10 mouse cellular contexts compared by ENCODE assay signal in genomic region chr7:70718149-70718765, GRCm38 (mm10).
A peak's percentile ranks its signal among the peaks of the same experiment; 100 is the strongest.
DNase-seq lines count a peak whose midpoint lies in the region; ATAC-seq and TF ChIP-seq lines count a peak whose summit lies in the region.
"Had no signal": no experiment of that assay in that cellular context is flagged by ENCODE, and none has a peak within 500 bp of the region (broad histone marks: within the 10 kb centered on the region; RNA-seq: fewer than 3 reads in every experiment).

No protein-coding gene starts in this region.

- no peak overlapping the region for H3K9ac ChIP-seq in hindbrain, embryonic 15.5 days
- no peak overlapping the region for H3K9ac ChIP-seq in hindbrain, embryonic 13.5 days
- H3K9ac ChIP-seq in lung, embryonic 14.5 days: 0 out of 2 replicates have a peak overlapping the region, but pooled peaks have one; percentile 1
- H3K9ac ChIP-seq: liver, embryonic 12.5 days had no signal

- intact Hi-C loops in left cerebral cortex, postnatal 36 days (cut with DNase I): no loop called here

- no peaks in the 10 kb centered on the region for H3K9me3 ChIP-seq in hindbrain, embryonic 15.5 days
- no peaks in the 10 kb centered on the region for H3K9me3 ChIP-seq in hindbrain, embryonic 13.5 days
- H3K9me3 ChIP-seq in lung, embryonic 14.5 days (ENCODE audit: low read depth, low read length): no peaks in the 10 kb centered on the region
- H3K9me3 ChIP-seq: liver, embryonic 12.5 days had no signal

- 64% methylated on average over 18 of the region's 18 CpGs for WGBS in hindbrain, embryonic 15.5 days
- 73% methylated on average over 18 of the region's 18 CpGs for WGBS in hindbrain, embryonic 13.5 days
- WGBS in lung, embryonic 14.5 days: 34% methylated on average over 18 of the region's 18 CpGs

- ATAC-seq in hindbrain, embryonic 15.5 days (ENCODE audit: low FRiP score, low read depth): no peak
- no peak for ATAC-seq in hindbrain, embryonic 13.5 days (ENCODE audit: low FRiP score)
- ATAC-seq in lung, embryonic 14.5 days (ENCODE audit: insufficient read depth): peak; percentile 62
- ATAC-seq: liver, embryonic 12.5 days had no signal

- H3K4me3 ChIP-seq in hindbrain, embryonic 15.5 days: no peak overlapping the region
- H3K4me3 ChIP-seq in hindbrain, embryonic 13.5 days: no peak overlapping the region
- no peak overlapping the region for H3K4me3 ChIP-seq in lung, embryonic 14.5 days (ENCODE audit: low read depth, low read length)
- H3K4me3 ChIP-seq: liver, embryonic 12.5 days; myocyte had no signal

- H3K4me1 ChIP-seq in hindbrain, embryonic 15.5 days (replicated peaks): 0 out of 2 replicates have a peak, but pooled peaks cover 3% of the 10 kb centered on the region
- H3K4me1 ChIP-seq in hindbrain, embryonic 13.5 days (replicated peaks): no peaks in the 10 kb centered on the region
- peaks cover 16% of the 10 kb centered on the region for H3K4me1 ChIP-seq in lung, embryonic 14.5 days (ENCODE audit: insufficient read depth)
- H3K4me1 ChIP-seq: liver, embryonic 12.5 days had no signal

- H3K27ac ChIP-seq in hindbrain, embryonic 15.5 days (replicated peaks): no peak overlapping the region
- no peak overlapping the region for H3K27ac ChIP-seq in hindbrain, embryonic 13.5 days
- peak overlapping the region; percentile 14; the same call in 1 of the 2 replicates for H3K27ac ChIP-seq in lung, embryonic 14.5 days (ENCODE audit: low read depth)
- H3K27ac ChIP-seq: liver, embryonic 12.5 days had no signal

- peak; percentile 8 to 21 for DNase-seq in adrenal gland, adult 18-20 months (ENCODE audit: low spot score in 2 of 2)
- peak; percentile 36 to 67 for DNase-seq in adrenal gland, postnatal 36 days
- peak; percentile 84 for DNase-seq in lung, embryonic 14.5 days
- DNase-seq in T-cell, adult 2 months (ENCODE audit: low spot score): no peak
- DNase-seq in left cerebral cortex, postnatal 36 days (ENCODE audit: low spot score in 2 of 2): no peak
- DNase-seq in left cerebral cortex, adult 18-20 months (ENCODE audit: low spot score in 2 of 2): no peak

- no peaks in the 10 kb centered on the region for H3K36me3 ChIP-seq in hindbrain, embryonic 15.5 days
- no peaks in the 10 kb centered on the region for H3K36me3 ChIP-seq in hindbrain, embryonic 13.5 days
- no peaks in the 10 kb centered on the region for H3K36me3 ChIP-seq in lung, embryonic 14.5 days (ENCODE audit: insufficient read depth)
- H3K36me3 ChIP-seq: liver, embryonic 12.5 days had no signal

- no peak for TF ChIP-seq CTCF in lung, embryonic 14.5 days (IDR thresholded peaks at IDR 0.05; ENCODE audit: low read depth)

- H3K4me2 ChIP-seq in hindbrain, embryonic 15.5 days: peak overlapping the region; percentile 21
- H3K4me2 ChIP-seq in hindbrain, embryonic 13.5 days: no peak overlapping the region
- H3K4me2 ChIP-seq in lung, embryonic 14.5 days: peak overlapping the region; percentile 45
- H3K4me2 ChIP-seq: liver, embryonic 12.5 days had no signal

- H3K27me3 ChIP-seq in hindbrain, embryonic 15.5 days: no peaks in the 10 kb centered on the region
- H3K27me3 ChIP-seq in hindbrain, embryonic 13.5 days: no peaks in the 10 kb centered on the region
- no peaks in the 10 kb centered on the region for H3K27me3 ChIP-seq in lung, embryonic 14.5 days (ENCODE audit: insufficient read depth, low read length)
- H3K27me3 ChIP-seq: liver, embryonic 12.5 days had no signal

Comparison
In these comparisons a context has a peak if more than half of its experiments do, and no peak if none do; other contexts are left out.
1. DNase-seq: peak in adrenal gland, adult 18-20 months (2 of 2), adrenal gland, postnatal 36 days (2 of 2) and lung, embryonic 14.5 days (single experiment); none in T-cell, adult 2 months (single experiment), left cerebral cortex, postnatal 36 days (0 of 2) and left cerebral cortex, adult 18-20 months (0 of 2).